Mouse (Mus musculus): ENCODE data around the gene Veph1. TPM values are rescaled to one million over a fixed set of nuclear protein-coding genes. Genes with fewer than 3 reads are reported as not detected.
A peak's percentile ranks its signal among the peaks of the same experiment; 100 is the strongest.

Gene Veph1
- polyA plus RNA-seq, 1 experiment from 2014 or later = 20.1 TPM

GRCm38 (mm10) chr3:66215759-66216158 lies 80.9 kb downstream of the Veph1 start:
- Histone ChIP-seq H3K27ac (no peak overlapping the region), H3K4me1 (peaks cover 8% of the 10 kb centered on the region), H3K36me3 (no peaks in the 10 kb centered on the region), H3K4me2 (replicated peaks) (no peak overlapping the region), H3K9ac (no peak overlapping the region), H3K4me3 (no peak overlapping the region), H3K9me3 (replicated peaks) (no peaks in the 10 kb centered on the region), H3K27me3 (no peaks in the 10 kb centered on the region)
- 63% methylated on average over 8 of the region's 8 CpGs for WGBS
- no peak for ATAC-seq (ENCODE audit: low FRiP score)

DNA sequence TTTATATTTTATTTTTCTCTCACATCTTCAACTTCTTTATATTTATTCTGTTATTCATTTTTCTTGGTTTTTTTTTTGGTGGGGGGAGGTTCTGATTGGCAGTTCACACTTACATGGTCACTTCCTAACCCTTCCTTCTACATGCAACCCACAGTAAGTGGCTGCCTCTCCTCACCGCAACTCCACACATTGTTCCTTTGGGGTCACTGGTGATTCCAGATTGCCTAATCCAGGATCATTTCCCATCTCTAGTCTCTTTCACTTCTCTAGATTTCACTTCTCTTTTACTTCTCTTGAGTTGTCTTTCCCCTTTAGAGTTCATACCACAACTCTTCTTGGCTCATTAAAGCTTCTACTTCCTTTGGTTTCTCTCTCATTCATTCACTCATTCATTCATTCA lies 83.1 kb downstream of the Veph1 start:
- ATAC-seq (ENCODE audit: low FRiP score) = no peak
- no peaks in the 10 kb centered on the region for H3K27me3 ChIP-seq
- H3K4me1 ChIP-seq = no peaks in the 10 kb centered on the region
- no peak overlapping the region for H3K4me2 ChIP-seq (replicated peaks)
- H3K9ac ChIP-seq = no peak overlapping the region
- no peaks in the 10 kb centered on the region for H3K36me3 ChIP-seq
- H3K27ac ChIP-seq = no peak overlapping the region
- H3K4me3 ChIP-seq = no peak overlapping the region
- H3K9me3 ChIP-seq (replicated peaks) = no peaks in the 10 kb centered on the region
- WGBS = 95% methylated on average over 1 of the region's 1 CpGs

- ATAC-seq (ENCODE audit: low FRiP score) = no peak
- Histone ChIP-seq H3K4me3 (no peak overlapping the region), H3K9ac (no peak overlapping the region), H3K27ac (no peak overlapping the region), H3K36me3 (no peaks in the 10 kb centered on the region), H3K9me3 (replicated peaks) (no peaks in the 10 kb centered on the region), H3K4me2 (replicated peaks) (no peak overlapping the region), H3K27me3 (no peaks in the 10 kb centered on the region), H3K4me1 (no peaks in the 10 kb centered on the region)
- WGBS = 81% methylated on average over 4 of the region's 4 CpGs
These were observed 87.6 kb downstream of the Veph1 start for GRCm38 (mm10) chr3:66208836-66209573.

DNA sequence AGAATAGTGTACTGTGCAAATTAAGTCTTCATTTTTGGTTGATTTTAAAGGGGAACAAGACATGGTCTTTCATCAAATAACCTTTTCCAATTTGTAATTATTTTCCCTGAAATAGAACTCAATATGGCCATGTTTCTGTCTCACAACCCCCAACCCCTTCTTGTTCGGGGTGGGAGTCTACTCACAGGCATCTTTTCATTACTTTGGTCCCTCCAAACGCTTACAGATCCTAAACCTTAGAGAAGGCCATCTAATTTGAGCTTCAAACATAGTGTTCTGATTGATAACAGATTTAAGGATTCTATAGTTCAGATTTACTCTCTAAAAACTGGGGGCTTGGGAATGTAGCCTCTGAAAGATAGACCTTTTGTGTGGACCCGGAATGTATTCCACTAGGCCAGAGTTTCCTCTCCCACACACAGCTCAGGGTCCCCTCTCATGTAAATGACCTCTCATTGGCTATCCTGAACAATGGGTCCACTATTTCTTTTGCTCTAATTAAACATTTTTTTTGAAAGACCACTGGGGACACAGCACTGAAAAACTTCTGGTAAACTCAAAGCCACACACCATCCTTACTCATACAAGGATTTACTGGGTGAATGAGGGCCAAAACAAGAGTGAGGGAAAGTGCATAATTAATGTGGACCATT lies 102.6 kb downstream of the Veph1 start:
- Histone ChIP-seq H3K9ac (no peak overlapping the region), H3K4me2 (replicated peaks) (no peak overlapping the region), H3K9me3 (replicated peaks) (no peaks in the 10 kb centered on the region), H3K36me3 (no peaks in the 10 kb centered on the region), H3K27me3 (no peaks in the 10 kb centered on the region), H3K27ac (0 out of 2 replicates have a peak overlapping the region, but pooled peaks have one; percentile 1), H3K4me1 (no peaks in the 10 kb centered on the region), H3K4me3 (no peak overlapping the region)
- WGBS = 65% methylated on average over 3 of the region's 3 CpGs
- no peak for ATAC-seq (ENCODE audit: low FRiP score)

DNA sequence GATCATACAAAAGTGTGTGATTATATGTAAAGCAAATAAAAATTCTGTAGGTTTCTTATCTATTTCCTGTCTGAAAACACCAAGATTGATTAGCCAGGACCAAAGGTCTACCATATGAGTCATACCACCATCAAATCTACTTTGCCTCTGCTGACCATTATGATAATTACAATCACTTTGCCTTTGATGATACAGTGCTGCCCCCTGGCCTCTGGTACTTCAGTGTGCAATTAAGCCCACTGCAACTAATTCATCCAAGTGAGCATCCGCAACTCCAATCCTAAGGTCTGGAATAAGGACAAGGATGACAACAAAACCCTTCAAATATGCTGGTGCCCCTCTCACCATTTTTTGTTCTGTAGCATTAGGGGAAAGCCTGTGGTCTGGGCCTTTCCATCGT lies 117.0 kb downstream of the Veph1 start:
- no peak overlapping the region for H3K27ac ChIP-seq
- H3K4me1 ChIP-seq = no peaks in the 10 kb centered on the region
- no peaks in the 10 kb centered on the region for H3K9me3 ChIP-seq (replicated peaks)
- H3K4me2 ChIP-seq (replicated peaks) = no peak overlapping the region
- WGBS = 88% methylated on average over 2 of the region's 2 CpGs
- H3K27me3 ChIP-seq = no peaks in the 10 kb centered on the region
- no peaks in the 10 kb centered on the region for H3K36me3 ChIP-seq
- H3K4me3 ChIP-seq = no peak overlapping the region
- no peak overlapping the region for H3K9ac ChIP-seq
- ATAC-seq (ENCODE audit: low FRiP score) = no peak

- H3K27me3 ChIP-seq = no peaks in the 10 kb centered on the region
- WGBS = 76% methylated on average over 5 of the region's 5 CpGs
- H3K9me3 ChIP-seq (replicated peaks) = no peaks in the 10 kb centered on the region
- H3K9ac ChIP-seq = no peak overlapping the region
- ATAC-seq (ENCODE audit: low FRiP score) = no peak
- H3K36me3 ChIP-seq = no peaks in the 10 kb centered on the region
- no peaks in the 10 kb centered on the region for H3K4me1 ChIP-seq
- no peak overlapping the region for H3K4me2 ChIP-seq (replicated peaks)
- H3K27ac ChIP-seq = no peak overlapping the region
- H3K4me3 ChIP-seq = no peak overlapping the region
These were observed 123.7 kb downstream of the Veph1 start for GRCm38 (mm10) chr3:66172907-66173306.

DNA sequence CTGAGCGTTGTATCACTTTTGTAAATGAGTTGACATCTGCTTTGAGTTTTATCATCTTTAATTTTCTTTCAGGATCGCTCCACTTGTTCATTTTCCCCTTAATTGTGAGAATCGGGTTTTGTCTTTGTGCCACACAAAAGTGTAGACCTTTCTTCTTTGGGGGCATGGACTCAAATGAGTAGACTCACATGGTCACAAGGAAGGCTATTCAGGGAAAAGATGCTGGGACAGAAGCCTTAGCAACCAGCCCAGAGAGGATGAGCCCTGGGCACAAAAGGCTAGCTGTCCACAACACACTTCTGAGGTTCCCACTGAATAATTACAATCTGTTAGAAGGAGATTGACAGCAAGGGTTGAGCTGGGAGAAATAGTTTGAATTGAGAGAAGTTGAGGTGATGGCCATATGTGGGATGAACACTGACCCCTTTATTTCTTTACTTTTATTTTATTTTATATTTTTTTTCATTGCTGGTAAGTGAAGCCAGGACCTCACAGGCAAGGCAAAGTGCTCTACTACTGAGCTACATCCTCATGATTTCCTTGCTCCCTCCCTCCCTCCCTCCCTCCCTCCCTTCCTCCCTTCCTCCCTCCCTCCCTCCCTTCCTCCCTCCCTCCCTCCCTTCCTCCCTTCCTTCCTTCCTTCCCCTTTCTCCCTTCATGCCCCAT lies 126.6 kb downstream of the Veph1 start:
- Histone ChIP-seq H3K27me3 (no peaks in the 10 kb centered on the region), H3K4me1 (no peaks in the 10 kb centered on the region), H3K9ac (no peak overlapping the region), H3K27ac (no peak overlapping the region), H3K4me3 (no peak overlapping the region), H3K36me3 (no peaks in the 10 kb centered on the region), H3K4me2 (replicated peaks) (no peak overlapping the region), H3K9me3 (replicated peaks) (no peaks in the 10 kb centered on the region)
- WGBS = 33% methylated on average over 3 of the region's 3 CpGs
- ATAC-seq (ENCODE audit: low FRiP score) = peak; percentile 88

- Histone ChIP-seq H3K27me3 (no peaks in the 10 kb centered on the region), H3K27ac (no peak overlapping the region), H3K4me2 (replicated peaks) (no peak overlapping the region), H3K9me3 (replicated peaks) (no peaks in the 10 kb centered on the region), H3K4me1 (no peaks in the 10 kb centered on the region), H3K9ac (no peak overlapping the region), H3K36me3 (no peaks in the 10 kb centered on the region), H3K4me3 (no peak overlapping the region)
- no peak for ATAC-seq (ENCODE audit: low FRiP score)
- 77% methylated on average over 6 of the region's 6 CpGs for WGBS
These were observed 129.9 kb downstream of the Veph1 start for GRCm38 (mm10) chr3:66166606-66167290.

- H3K9me3 ChIP-seq (replicated peaks) = no peaks in the 10 kb centered on the region
- no peaks in the 10 kb centered on the region for H3K27me3 ChIP-seq
- H3K36me3 ChIP-seq = no peaks in the 10 kb centered on the region
- ATAC-seq (ENCODE audit: low FRiP score) = no peak
- no peak overlapping the region for H3K27ac ChIP-seq
- no peak overlapping the region for H3K4me2 ChIP-seq (replicated peaks)
- H3K4me3 ChIP-seq = no peak overlapping the region
- no peak overlapping the region for H3K9ac ChIP-seq
- 90% methylated on average over 5 of the region's 5 CpGs for WGBS
- no peaks in the 10 kb centered on the region for H3K4me1 ChIP-seq
These were observed 131.6 kb downstream of the Veph1 start for GRCm38 (mm10) chr3:66165026-66165425.

DNA sequence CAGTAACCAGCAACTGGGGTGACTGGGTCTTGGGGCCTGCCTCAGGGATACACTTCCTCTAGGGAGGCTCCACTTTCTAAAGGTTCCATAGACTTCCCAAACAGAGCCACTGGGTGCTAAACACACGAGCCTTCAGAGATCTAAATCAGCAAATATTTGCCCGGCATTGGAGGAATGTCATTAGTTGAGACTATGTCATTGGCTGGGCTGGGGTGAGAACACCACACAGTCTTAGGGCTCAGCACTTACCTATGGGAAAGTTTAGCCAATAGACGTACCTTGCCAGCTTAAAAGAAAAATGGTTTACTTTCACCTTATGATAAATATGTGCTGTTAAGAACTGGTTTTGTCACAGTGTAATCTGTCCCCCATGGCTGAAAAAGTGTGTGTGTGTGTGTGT lies 132.1 kb downstream of the Veph1 start:
- H3K9me3 ChIP-seq (replicated peaks) = no peaks in the 10 kb centered on the region
- H3K27ac ChIP-seq = no peak overlapping the region
- no peak for ATAC-seq (ENCODE audit: low FRiP score)
- H3K27me3 ChIP-seq = no peaks in the 10 kb centered on the region
- H3K4me1 ChIP-seq = no peaks in the 10 kb centered on the region
- no peak overlapping the region for H3K4me2 ChIP-seq (replicated peaks)
- H3K9ac ChIP-seq = no peak overlapping the region
- H3K4me3 ChIP-seq = no peak overlapping the region
- no peaks in the 10 kb centered on the region for H3K36me3 ChIP-seq
- 77% methylated on average over 3 of the region's 3 CpGs for WGBS

GRCm38 (mm10) chr3:66162612-66163011 lies 134.0 kb downstream of the Veph1 start:
- no peaks in the 10 kb centered on the region for H3K4me1 ChIP-seq
- no peak for ATAC-seq (ENCODE audit: low FRiP score)

GRCm38 (mm10) chr3:66157947-66158346 lies 138.7 kb downstream of the Veph1 start:
- no peaks in the 10 kb centered on the region for H3K36me3 ChIP-seq
- ATAC-seq (ENCODE audit: low FRiP score) = no peak
- no peaks in the 10 kb centered on the region for H3K27me3 ChIP-seq
- WGBS = 82% methylated on average over 8 of the region's 8 CpGs
- no peaks in the 10 kb centered on the region for H3K4me1 ChIP-seq
- H3K9me3 ChIP-seq (replicated peaks) = no peaks in the 10 kb centered on the region
- no peak overlapping the region for H3K9ac ChIP-seq
- H3K4me2 ChIP-seq (replicated peaks) = no peak overlapping the region
- no peak overlapping the region for H3K27ac ChIP-seq
- no peak overlapping the region for H3K4me3 ChIP-seq

More at GRCm38 (mm10) chr3:66162612-66163011, 134.0 kb downstream of the Veph1 start:
- Histone ChIP-seq H3K36me3 (no peaks in the 10 kb centered on the region), H3K27ac (no peak overlapping the region), H3K9me3 (replicated peaks) (no peaks in the 10 kb centered on the region), H3K27me3 (no peaks in the 10 kb centered on the region), H3K9ac (no peak overlapping the region), H3K4me2 (replicated peaks) (no peak overlapping the region), H3K4me3 (no peak overlapping the region)
- 73% methylated on average over 6 of the region's 6 CpGs for WGBS
